Mouse (Mus musculus): Measurements from ENCODE around the gene Gm49661. TPM values are rescaled to one million over a fixed set of nuclear protein-coding genes. Genes with fewer than 3 reads are reported as not detected.
A peak's percentile ranks its signal among the peaks of the same experiment; 100 is the strongest.

The Gm49661 gene
- polyA plus RNA-seq, 1 experiment from 2014 or later: not detected

DNA sequence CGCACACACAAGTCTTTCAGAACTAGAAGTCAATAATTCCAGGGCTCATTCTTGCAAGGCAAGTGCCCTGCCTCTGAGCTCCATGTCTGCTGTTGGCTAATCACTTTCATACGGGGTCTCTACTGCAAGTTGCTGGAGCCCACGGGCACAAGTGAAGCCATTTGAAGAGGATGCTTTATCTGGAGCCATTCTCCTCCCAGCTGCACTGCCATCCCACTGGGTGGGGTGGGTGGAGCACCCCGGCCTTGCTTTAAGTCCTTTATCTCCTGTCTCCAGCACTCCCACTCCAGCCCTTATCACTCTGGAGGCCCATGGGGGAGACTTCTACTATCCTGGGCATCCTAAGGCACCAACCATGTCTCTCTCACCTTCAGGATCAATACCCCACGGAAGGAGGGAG is 1.7 kb upstream of the Gm49661 start:
- no peaks in the 10 kb centered on the region for H3K27me3 ChIP-seq (replicated peaks; ENCODE audit: low read depth, poor library complexity, severe bottlenecking)
- H3K4me3 ChIP-seq: peak overlapping the region; percentile 80
- H3K9me3 ChIP-seq: no peaks in the 10 kb centered on the region
- WGBS: 69% methylated on average over 5 of the region's 5 CpGs
- peak overlapping the region; percentile 97 for H3K27ac ChIP-seq (replicated peaks)
- peaks cover 64% of the 10 kb centered on the region for H3K4me1 ChIP-seq
- DNase-seq (ENCODE audit: low spot score): no peak
- H3K36me3 ChIP-seq (replicated peaks): peaks cover 50% of the 10 kb centered on the region

DNA sequence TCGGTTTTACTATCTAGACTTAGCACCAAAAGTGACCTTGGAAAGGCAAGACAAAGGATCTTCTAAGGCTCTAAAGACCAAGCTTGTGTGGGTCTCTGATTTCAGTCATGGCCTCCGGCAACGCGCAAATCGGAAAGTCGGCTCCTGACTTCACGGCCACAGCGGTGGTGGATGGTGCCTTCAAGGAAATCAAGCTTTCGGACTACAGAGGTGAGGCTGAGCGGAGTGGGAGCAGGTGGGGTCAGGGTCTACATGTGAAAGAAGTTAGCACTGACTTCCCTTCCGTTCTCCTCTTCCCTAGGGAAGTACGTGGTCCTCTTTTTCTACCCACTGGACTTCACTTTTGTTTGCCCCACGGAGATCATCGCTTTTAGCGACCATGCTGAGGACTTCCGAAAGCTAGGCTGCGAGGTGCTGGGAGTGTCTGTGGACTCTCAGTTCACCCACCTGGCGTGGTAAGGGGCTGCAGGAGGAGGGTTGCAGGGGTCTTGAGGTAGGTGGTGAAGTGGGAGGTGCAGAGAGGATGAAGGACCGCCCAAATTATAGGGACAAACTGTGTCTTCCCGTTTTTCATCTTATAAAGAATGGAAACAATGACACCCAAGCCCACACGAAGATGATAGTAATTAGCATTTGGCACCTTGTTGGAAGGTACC is 1.0 kb upstream of the Gm49661 start:
- peaks cover 49% of the 10 kb centered on the region for H3K36me3 ChIP-seq (replicated peaks)
- 12% methylated on average over 21 of the region's 21 CpGs for WGBS
- peak; percentile 56 for DNase-seq (ENCODE audit: low spot score)
- H3K27ac ChIP-seq (replicated peaks): peak overlapping the region; percentile 97
- no peaks in the 10 kb centered on the region for H3K9me3 ChIP-seq
- peaks cover 62% of the 10 kb centered on the region for H3K4me1 ChIP-seq
- H3K4me3 ChIP-seq: peak overlapping the region; percentile 80
- no peaks in the 10 kb centered on the region for H3K27me3 ChIP-seq (replicated peaks; ENCODE audit: low read depth, poor library complexity, severe bottlenecking)

DNA sequence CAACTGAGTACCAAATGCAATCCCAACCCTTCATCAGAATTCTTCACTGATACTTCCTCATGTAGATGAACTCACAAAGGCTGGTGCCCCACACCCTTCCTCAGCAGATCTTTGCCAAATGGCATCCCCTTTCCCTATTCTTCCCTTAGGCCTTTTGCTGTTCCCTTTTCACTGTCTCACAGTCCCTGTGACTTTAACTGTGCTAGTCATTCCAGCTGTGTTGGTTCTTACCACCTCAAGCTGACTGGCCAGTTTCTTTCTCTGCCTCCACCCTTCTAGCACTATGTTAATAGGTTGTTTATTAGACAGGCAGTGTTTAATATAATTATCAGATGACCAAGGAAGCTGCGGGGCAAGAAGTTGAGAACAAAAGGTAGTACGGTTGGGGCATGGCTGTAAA is 583 bp downstream of the Gm49661 start:
- peaks cover 62% of the 10 kb centered on the region for H3K4me1 ChIP-seq
- peak overlapping the region; percentile 97 for H3K27ac ChIP-seq (replicated peaks)
- H3K9me3 ChIP-seq: no peaks in the 10 kb centered on the region
- WGBS: 35% methylated on average over 2 of the region's 2 CpGs
- no peaks in the 10 kb centered on the region for H3K27me3 ChIP-seq (replicated peaks; ENCODE audit: low read depth, poor library complexity, severe bottlenecking)
- peak overlapping the region; percentile 80 for H3K4me3 ChIP-seq
- H3K36me3 ChIP-seq (replicated peaks): peaks cover 39% of the 10 kb centered on the region
- no peak for DNase-seq (ENCODE audit: low spot score)

DNA sequence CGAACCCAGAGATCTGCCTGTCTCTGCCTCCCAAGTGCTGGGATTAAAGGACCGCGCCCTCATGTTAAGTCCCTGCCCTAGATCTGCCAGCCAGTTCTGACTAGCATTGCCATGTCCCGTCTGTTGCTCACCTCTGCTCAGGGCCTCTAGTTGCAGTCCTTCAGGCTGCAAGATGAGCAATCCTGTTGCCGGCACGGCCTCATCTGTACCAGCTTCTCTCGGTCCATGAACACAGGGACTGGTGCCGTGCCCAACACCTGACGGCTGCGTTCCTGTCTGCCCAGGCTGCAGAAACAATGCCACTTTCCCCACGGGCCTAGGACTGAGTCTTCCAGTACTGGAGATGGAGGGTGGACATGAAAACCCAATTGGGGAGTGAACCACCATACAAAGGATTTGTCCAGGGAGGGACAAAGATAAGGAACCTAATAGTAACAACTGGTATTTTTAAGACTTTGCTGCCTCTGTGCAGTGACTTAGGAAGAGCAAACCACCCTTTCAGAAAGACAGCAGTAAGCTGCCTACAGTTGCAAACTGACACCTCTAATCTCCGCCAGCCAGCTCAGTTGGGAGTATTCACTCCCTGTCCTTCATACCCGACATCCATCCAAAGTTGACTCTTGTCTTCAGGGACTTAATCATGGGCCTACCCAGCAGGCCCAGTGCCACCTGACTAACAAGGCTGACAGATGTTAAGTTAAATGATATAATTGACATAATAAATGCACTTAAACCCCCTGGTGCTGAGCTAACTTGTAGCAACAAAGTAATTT is 1.5 kb downstream of the Gm49661 start:
- Histone ChIP-seq H3K4me3 (peak overlapping the region; percentile 80), H3K36me3 (replicated peaks) (peaks cover 35% of the 10 kb centered on the region), H3K4me1 (peaks cover 62% of the 10 kb centered on the region), H3K27me3 (replicated peaks; ENCODE audit: low read depth, poor library complexity, severe bottlenecking) (no peaks in the 10 kb centered on the region), H3K9me3 (no peaks in the 10 kb centered on the region), H3K27ac (replicated peaks) (peak overlapping the region; percentile 12)
- no peak for DNase-seq (ENCODE audit: low spot score)
- WGBS: 88% methylated on average over 13 of the region's 13 CpGs

DNA sequence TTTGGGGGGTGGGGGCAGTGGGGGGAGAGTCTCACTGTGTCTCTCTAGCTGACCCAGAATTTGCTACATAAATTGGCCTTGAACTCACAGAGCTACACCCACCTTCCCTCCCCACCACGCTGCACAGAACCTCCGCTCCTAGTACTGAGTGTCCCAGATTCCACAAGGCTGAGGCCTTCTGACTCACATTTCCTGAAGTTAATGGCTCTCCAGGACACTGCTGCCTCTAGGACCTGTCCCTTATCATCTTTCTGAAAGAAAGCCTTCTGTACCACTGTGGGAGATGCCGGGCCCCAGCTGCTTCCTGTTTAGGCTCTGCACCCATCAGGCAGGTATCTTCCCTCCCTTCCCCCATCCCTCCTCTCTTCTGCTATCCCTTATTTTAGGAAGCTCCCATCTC is 2.6 kb downstream of the Gm49661 start:
- no peaks in the 10 kb centered on the region for H3K27me3 ChIP-seq (replicated peaks; ENCODE audit: low read depth, poor library complexity, severe bottlenecking)
- WGBS: 50% methylated on average over 3 of the region's 3 CpGs
- H3K9me3 ChIP-seq: no peaks in the 10 kb centered on the region
- H3K27ac ChIP-seq (replicated peaks): peak overlapping the region; percentile 82
- H3K4me1 ChIP-seq: peaks cover 60% of the 10 kb centered on the region
- peaks cover 35% of the 10 kb centered on the region for H3K36me3 ChIP-seq (replicated peaks)
- DNase-seq (ENCODE audit: low spot score): no peak
- H3K4me3 ChIP-seq: peak overlapping the region; percentile 75

DNA sequence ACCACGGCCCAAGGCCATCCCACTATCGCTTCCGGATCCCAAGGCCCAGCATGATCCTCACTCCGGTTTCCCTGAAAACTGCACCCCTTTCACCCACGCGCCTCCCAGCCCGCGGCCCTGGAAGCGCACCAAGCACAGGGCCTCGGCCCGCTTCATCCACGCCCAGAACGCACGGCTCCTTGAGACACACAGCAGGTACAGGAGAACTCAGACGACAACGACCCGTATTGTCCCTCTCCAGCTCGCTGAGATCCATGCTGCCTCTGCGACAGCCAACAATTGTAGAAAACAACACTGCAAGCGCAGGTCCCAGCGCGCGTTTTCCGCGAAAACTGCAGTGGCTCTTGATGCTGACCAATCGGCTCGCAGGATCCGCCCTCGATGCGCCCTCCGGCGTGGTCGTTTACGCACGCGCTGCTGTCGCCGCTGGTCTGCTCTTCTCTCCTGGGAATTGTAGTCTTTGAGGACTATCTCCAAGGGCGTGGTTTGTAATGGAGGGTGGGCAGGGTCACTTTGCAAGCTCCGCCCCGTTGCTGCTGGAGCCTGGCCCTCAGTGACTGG is 3.4 kb downstream of the Gm49661 start:
- peak; percentile 96 for DNase-seq (ENCODE audit: low spot score)
- H3K27ac ChIP-seq (replicated peaks): peak overlapping the region; percentile 82
- under 1% methylated on average over 41 of the region's 41 CpGs for WGBS
- no peaks in the 10 kb centered on the region for H3K9me3 ChIP-seq
- H3K4me3 ChIP-seq: peak overlapping the region; percentile 75
- peaks cover 53% of the 10 kb centered on the region for H3K4me1 ChIP-seq
- H3K36me3 ChIP-seq (replicated peaks): peaks cover 35% of the 10 kb centered on the region
- no peaks in the 10 kb centered on the region for H3K27me3 ChIP-seq (replicated peaks; ENCODE audit: low read depth, poor library complexity, severe bottlenecking)

DNA sequence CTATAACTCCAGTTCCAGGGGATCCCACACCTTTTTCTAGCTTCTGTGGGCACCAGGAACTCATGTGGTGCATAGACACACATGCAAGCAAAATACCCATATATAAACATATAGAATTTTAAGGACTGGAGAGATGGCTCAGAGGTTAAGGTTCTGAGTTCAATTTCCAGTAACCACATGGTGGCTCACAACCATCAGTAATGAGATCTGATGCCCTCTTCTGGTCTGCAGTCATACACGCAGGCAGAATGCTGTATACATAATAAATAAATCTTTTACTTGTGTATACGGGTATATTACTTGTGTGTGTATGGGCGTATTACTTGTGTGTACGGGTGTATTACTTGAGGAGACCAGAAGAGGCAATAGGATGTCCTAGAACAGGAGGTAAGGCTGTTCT is 5.3 kb downstream of the Gm49661 start:
- WGBS: 87% methylated on average over 4 of the region's 4 CpGs
- H3K4me1 ChIP-seq: peaks cover 40% of the 10 kb centered on the region
- no peaks in the 10 kb centered on the region for H3K27me3 ChIP-seq (replicated peaks; ENCODE audit: low read depth, poor library complexity, severe bottlenecking)
- H3K27ac ChIP-seq (replicated peaks): no peak overlapping the region
- no peak overlapping the region for H3K4me3 ChIP-seq
- peaks cover 47% of the 10 kb centered on the region for H3K36me3 ChIP-seq (replicated peaks)
- no peaks in the 10 kb centered on the region for H3K9me3 ChIP-seq
- no peak for DNase-seq (ENCODE audit: low spot score)

DNA sequence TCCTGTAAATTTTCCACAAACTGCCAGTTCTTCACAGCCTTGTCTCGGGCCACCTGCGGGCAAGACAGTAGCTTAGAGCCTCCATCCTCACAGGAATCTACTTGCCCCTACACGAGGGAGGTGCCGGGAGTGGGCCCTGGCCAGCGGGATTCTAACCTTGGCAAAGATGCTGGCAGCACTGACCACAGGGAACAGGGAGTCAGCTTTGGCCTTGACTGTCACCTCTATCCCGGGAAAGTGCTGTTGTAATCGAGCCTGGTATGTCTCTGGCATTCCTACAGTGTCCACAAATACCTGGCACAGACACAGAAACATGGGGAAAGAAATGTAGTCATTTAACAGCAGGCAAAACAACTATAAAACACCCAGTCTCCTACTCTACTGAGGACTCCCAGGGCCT is 9.4 kb downstream of the Gm49661 start:
- WGBS: 91% methylated on average over 7 of the region's 7 CpGs
- Histone ChIP-seq H3K4me3 (no peak overlapping the region), H3K27ac (replicated peaks) (no peak overlapping the region), H3K36me3 (replicated peaks) (peaks cover 80% of the 10 kb centered on the region), H3K27me3 (replicated peaks; ENCODE audit: low read depth, poor library complexity, severe bottlenecking) (no peaks in the 10 kb centered on the region), H3K4me1 (peaks cover 1% of the 10 kb centered on the region), H3K9me3 (no peaks in the 10 kb centered on the region)
- no peak for DNase-seq (ENCODE audit: low spot score)

DNA sequence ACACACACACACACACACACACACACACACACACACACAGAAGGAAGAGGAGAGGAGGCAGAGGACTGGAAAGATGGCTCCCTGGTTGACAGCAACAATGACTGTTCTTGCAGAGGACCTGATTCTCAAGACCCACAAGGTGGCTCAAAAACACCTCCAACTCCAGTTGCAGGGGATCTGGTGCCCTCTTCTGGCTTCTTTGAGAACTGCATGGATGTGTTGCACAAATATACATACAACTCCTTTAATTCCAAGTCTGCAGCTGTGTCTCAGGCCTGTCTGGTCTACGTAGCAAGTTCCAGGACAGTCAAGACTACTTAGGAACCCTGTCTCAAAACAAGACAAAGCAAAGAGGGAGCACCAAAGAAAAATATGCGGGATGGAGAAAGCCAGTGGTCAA is 12.5 kb downstream of the Gm49661 start:
- Histone ChIP-seq H3K9me3 (no peaks in the 10 kb centered on the region), H3K4me3 (no peak overlapping the region), H3K4me1 (0 out of 2 replicates have a peak, but pooled peaks cover 3% of the 10 kb centered on the region), H3K27ac (replicated peaks) (no peak overlapping the region), H3K27me3 (replicated peaks; ENCODE audit: low read depth, poor library complexity, severe bottlenecking) (peaks cover 21% of the 10 kb centered on the region), H3K36me3 (replicated peaks) (peaks cover 59% of the 10 kb centered on the region)
- DNase-seq (ENCODE audit: low spot score): peak; percentile 76
- WGBS: 50% methylated on average over 2 of the region's 2 CpGs

DNA sequence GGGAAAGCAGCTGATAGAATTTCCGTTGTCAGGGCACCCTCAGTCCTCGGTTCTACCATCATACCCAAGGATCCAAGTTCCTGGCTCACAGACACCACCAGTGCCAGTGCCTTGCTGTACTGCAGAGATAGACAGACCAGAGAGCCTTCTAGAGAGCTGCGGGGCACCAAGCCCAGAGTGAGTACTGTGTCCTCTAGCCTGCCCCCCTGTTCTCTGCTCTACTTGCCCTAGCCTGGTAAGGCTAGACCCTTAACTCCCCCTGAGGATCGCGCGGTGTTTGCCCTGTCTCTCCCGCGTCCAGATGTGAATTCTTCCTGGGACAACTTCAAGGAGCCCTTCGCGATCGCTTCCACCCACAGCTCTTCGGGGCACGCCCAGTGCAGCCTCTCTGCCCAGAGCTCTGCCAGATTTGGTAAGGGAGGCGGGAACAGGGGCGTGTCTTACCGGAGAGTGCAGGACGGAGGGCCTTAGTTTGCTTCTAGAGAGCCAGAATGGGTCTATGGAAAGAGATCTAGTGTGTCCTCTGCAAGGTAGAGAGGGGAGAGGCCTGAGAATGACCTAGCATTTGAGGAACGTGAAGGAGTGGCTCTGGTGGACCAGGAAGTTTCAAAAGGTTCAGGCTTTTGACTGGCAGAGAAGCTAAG is 16.5 kb downstream of the Gm49661 start:
- WGBS: 9% methylated on average over 18 of the region's 18 CpGs
- Histone ChIP-seq H3K9me3 (no peaks in the 10 kb centered on the region), H3K27me3 (replicated peaks; ENCODE audit: low read depth, poor library complexity, severe bottlenecking) (peaks cover 60% of the 10 kb centered on the region), H3K27ac (replicated peaks) (no peak overlapping the region), H3K4me3 (0 out of 2 replicates have a peak overlapping the region, but pooled peaks have one; percentile 22), H3K4me1 (0 out of 2 replicates have a peak, but pooled peaks cover 3% of the 10 kb centered on the region), H3K36me3 (replicated peaks) (peaks cover 20% of the 10 kb centered on the region)
- no peak for DNase-seq (ENCODE audit: low spot score)

DNA sequence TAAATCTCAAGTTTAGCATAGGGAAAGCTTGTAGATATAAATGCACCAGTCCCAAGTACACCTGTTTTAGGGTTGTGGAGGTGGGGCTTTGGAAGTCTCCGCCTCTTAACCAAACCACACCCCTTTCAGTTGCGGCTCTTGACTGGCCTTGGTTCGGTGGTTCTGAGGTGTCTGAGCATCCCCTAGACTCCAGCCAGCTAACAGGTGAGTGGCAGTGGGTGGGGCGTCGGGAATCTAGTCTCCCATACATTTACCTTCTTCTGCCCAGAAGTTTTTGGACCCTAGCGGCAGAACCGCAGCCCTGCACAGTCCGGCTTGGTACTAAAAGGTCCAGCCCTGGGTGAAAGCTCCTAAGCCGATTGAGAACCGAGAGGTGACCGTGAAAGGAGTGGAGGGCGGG is 19.5 kb downstream of the Gm49661 start:
- 19% methylated on average over 12 of the region's 12 CpGs for WGBS
- H3K4me3 ChIP-seq: no peak overlapping the region
- H3K27me3 ChIP-seq (replicated peaks; ENCODE audit: low read depth, poor library complexity, severe bottlenecking): peaks cover 88% of the 10 kb centered on the region
- H3K4me1 ChIP-seq: peaks cover 26% of the 10 kb centered on the region
- no peak overlapping the region for H3K27ac ChIP-seq (replicated peaks)
- no peak for DNase-seq (ENCODE audit: low spot score)
- no peaks in the 10 kb centered on the region for H3K36me3 ChIP-seq (replicated peaks)
- H3K9me3 ChIP-seq: no peaks in the 10 kb centered on the region

DNA sequence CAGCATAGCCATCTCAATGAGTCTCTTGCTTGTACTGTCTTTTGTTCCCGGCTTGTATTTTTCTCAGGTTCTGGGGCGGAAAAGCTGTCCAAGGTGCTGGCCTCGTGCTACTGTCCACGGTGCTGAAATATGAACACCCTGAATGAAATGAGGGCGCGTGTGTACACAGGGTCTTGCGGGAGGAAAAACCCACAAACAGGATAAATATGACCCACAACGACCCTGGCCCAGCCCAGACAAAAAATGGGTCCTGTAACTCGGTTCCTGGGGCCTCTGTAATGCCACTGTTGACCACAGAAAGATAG is 22.0 kb downstream of the Gm49661 start:
- no peak overlapping the region for H3K27ac ChIP-seq (replicated peaks)
- peaks cover 32% of the 10 kb centered on the region for H3K4me1 ChIP-seq
- H3K27me3 ChIP-seq (replicated peaks; ENCODE audit: low read depth, poor library complexity, severe bottlenecking): peaks cover 94% of the 10 kb centered on the region
- 14% methylated on average over 9 of the region's 9 CpGs for WGBS
- peak; percentile 68 for DNase-seq (ENCODE audit: low spot score)
- no peaks in the 10 kb centered on the region for H3K9me3 ChIP-seq
- H3K4me3 ChIP-seq: no peak overlapping the region
- no peaks in the 10 kb centered on the region for H3K36me3 ChIP-seq (replicated peaks)
